Mouse (Mus musculus): Measurements from ENCODE around the gene Defb25.
"Not testable (repeated sequence)": the region's sequence is repeated elsewhere in the genome, so short reads cannot be mapped to it uniquely, and the experiment has no call there.

Defb25 gene

DNA sequence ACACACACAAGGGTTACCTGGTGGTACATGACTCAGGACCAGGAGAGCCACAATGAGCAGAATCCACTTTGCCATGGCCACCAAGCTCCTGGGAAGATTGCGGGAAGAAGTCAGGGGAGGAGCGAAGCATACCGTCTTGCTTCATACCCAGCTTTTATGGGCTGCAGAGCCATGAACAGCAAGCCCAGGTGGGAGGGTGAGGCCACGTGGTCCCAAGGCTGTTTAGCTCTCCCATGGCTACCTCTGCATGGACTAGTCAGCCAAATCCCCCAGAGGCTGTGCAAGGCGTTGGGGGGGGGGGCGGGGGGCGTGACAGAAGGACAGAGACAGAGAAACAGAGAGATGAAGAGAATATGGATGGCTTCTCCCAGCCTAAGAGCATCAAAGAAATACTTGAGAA, at the start of gene Defb25:
Gene Defb25 (minus strand): TSS at position 101 of the 400 bp plus-strand sequence.
- no peak for DNase-seq (ENCODE audit: low spot score in 2 of 2)

DNA sequence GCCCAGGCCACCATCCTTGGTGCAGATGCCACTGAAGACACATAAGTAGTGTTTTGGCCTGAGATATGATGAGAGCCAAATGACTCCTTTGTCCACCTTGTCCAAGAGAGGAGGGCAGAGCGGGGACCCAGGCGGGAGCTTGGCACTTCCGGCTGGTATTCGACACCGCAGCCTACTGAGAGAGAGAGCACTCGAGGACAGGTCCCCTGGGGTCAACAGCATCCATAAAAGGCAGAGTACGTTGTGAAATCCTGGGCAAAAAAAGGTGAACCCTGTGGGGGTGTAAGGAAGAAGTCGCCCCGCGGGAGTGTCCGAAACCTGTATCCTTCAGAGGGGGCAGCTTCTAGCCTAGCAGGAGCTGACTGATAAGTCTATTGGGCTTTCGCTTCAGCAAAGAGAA, 49.3 kb upstream of the Defb25 start:
- no peak for DNase-seq (ENCODE audit: low spot score in 2 of 2)

DNA sequence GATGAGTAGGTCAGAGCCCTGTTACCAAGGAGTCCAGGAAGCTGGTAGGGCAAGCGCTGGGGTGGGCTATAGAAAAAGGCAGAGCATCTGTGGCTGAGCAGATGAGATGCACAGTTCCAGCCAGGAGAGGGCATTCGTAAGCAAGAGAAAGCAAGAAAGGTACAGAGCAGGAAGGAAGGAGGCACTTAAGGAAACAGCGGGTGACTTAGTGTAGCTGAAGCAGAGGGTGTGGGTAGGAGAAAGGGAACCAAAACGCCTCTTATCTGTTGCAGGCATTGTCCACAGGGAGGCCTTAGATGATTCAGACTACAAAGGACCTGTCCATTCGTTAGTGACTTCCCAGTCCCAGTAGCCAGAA, 48.8 kb upstream of the Defb25 start:
- DNase-seq (ENCODE audit: low spot score in 2 of 2) = peak in 1 of 2 experiments; percentile 34

DNA sequence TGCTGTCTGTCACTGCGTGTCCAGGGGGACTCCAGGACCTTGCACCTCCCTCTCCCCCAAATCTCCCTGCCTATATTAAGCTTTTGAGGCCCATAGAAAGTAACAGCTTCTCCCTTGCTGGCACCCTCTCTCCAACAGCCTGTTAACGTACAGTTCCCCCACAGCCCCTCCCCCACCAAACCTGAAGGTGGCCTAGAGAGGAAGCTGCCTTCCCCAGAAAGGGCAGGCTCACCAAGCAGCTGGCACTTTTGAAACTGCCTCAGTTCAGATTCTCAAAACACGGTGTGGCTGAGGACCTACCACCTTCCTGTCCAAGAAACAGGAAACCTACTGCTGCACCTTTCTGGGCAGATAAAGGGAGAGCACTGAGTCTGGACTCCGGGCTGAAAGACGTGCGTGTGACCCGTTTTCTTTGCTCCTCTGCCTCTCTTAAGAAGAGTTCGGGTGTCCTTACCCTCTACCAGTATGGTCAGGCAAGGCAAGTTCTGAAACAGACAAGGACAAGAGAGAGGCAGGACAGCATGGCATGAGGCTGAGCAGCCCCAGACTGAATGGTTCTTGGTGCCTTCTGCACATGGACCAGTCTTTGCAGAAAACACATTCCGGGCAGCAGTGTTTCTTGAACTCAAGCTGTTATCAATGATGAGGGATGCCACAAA, 48.3 kb upstream of the Defb25 start:
- no peak for DNase-seq (ENCODE audit: low spot score in 2 of 2)

DNA sequence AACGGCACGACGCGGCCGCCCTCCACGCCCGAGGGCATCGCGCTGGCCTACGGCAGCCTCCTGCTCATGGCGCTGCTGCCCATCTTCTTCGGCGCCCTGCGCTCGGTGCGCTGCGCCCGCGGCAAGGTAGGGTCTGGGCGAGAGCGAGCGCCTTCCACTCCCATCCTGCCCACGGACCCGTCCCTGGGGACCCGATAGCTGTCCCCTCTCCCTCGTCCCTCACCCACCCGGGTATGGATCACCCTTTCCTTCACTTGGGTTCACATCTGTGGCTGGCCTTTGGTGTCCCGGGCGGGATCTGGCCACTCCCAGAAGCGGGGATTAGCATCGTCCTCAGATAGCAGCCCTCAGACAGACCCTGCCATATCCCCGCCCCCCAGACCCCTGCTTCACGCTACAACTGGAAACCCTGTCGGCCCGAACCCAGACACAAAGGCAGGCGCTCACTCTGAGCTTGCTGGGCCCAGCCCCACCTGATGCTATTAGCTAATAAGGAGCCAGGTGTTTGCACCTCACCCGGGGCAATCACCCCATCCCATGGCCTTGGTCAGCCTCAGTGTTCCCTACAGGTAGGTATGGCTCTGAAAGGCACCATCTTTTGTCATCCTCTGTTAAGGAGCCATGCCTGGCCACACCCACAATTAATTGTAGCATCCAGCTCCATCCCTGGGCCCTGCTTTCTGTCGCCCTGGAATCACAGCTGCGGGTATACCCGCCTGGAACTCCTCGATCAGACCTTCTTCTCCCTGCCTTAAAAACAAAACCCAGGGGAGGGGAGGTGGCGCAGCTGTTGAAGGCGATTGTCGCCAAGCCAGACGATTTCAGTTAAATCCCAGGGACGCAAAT, 47.0 kb upstream of the Defb25 start:
- no peak for DNase-seq (ENCODE audit: low spot score in 2 of 2)

DNA sequence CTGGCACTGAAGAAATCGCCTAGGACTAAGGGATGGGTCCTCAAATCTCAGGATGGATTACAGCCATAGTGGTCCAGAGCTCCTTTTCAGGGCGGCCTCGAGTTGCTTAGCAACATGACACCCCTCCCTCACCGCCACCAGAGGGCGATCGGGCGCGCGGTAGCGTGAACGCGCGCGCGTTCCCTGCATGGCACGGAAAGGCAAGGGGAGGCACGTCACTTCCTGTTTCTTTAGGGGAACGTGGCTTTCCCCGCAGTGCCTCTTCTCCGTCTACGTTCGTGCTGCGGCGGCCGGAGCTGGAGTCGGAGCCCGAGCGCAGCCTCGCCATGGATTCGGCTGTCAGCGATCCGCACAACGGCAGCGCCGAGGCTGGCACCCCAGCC, 46.4 kb upstream of the Defb25 start, which contains the start of gene H13:
Gene H13 (plus strand): TSS at position 206 of the 383 bp plus-strand sequence.
- DNase-seq (ENCODE audit: low spot score in 2 of 2) = peak; percentile 85 to 87

DNA sequence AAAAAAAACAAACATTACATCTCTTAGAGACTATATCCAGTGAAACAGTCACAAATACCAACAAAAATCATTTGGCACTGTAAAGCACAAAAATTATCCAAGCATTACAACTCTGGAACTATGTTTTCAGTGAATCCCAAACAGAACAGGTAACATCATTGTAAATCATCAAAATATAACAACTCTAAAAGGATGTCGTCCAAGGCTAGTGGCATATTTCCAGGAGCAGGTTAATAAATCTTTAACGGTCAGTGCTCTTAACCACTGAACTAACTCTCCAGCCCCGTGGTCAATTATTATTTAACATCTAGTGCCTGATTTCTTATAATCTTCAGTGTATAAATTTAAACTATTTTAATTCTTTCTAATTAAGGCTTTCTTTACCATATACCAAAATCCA, 43.3 kb upstream of the Defb25 start:
- DNase-seq (ENCODE audit: low spot score in 2 of 2) = not testable (repeated sequence)

DNA sequence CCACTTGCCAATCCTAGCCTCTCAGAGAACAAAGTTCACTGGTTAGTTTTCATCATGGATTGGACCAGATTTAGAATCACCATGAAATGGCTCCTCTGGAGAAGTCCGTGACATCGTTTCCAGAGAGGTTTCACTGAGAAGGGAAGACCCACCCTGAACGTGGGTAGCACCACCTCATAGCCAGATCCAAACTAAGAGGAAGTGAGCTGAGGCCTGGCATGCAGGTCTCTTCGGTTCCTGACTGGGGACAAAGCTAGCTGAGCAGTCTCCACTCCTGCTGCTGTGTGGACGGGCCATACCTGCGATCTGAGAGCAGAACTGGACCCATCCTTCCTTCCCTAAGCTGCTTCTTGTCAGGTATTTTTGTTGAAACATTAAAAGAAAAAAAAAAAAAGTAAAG, 38.3 kb upstream of the Defb25 start:
- no peak for DNase-seq (ENCODE audit: low spot score in 2 of 2)

DNA sequence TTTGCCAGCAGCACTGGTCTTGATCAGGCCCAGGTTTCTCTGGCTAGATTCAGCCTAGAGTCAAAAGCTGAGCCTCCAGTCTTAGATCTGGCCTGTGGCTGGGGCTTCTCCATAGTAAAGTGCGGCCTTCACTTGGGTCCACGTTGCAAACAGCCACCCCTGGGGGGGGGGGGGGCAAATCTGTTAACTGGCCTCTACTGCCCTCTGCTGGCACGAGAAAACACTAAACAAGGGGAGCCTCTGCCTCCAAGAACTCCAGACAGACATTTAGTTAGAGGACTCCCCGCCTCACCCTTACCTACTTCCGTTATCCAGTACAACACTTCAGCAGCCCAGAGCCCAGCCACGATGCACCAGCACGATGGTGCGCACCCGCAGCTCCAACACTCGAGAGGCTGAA, 34.5 kb upstream of the Defb25 start:
- DNase-seq (ENCODE audit: low spot score in 2 of 2) = no peak

DNA sequence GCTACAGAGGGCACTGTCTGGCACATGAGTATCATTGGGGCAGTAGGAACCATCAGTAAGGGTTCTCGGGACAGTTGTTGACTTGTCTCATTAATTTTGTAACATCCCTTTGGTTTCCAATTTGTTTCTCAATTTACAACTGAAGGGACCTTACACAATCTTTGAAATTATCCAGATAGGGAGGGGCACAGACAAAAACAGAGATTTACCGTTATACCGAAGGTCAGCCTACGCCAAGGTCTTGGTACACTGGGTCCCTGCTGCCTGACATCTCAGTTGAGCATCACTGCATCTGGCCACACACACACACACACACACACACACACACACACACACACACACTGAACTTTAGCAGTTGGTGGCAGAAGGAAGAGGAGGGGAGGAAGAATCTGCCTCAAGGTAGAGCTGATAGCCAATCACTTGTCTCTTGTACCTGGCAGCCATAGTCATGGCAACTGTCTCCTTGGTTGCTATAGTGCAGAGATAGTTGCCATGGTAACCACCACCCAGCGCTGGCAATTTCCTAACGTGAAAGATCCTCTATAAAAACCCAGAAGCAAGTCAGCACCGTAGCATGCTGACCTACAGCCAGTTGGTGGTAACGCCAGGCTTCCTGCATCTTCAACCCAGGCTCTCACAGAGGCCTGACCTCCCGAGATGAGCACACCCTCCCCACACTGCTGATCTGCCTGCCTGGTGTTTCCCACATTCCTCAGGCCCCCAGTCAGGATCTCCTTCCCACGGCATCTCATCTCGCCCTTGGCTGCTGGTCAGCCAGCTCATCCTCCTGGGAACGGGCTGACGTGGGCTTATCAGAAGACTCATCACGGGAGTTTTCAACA, 31.2 kb upstream of the Defb25 start:
- DNase-seq (ENCODE audit: low spot score in 2 of 2) = peak in 1 of 2 experiments; percentile 45

DNA sequence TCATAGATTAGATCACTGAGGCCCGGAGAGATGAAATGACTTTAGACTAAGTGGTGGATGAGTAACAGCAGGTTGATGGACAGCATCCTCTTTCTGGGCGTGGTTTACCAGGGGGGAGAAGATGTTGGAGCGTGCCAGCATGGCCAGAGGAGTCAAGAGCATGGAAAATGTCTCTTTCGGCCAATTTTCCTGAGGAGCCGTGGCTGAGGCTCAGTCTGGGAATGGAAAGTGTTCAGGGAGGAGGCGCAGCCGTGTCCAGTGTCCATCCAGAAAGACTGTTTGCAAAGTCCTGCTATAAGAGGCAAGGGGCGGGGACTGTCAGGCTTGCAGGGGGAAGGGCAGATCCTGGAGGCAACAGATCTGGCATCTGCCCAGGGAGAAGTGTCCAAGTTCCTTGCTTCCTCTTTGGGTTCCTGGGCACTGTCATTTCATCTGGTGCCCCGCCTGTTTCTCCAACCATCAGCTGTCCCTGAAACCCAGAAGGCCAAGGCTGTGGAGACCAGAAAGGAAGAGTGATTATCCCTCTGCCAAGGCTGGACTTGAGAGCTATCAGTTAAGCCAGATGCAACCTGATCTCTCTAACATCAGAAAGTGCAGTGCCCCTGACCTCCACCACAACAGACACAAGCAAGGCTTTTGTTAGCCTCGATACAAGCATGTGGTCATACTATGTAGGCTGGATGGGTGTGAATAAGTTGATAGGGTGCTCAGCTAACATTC, 30.2 kb upstream of the Defb25 start:
- DNase-seq (ENCODE audit: low spot score in 2 of 2) = peak; percentile 22 to 39

DNA sequence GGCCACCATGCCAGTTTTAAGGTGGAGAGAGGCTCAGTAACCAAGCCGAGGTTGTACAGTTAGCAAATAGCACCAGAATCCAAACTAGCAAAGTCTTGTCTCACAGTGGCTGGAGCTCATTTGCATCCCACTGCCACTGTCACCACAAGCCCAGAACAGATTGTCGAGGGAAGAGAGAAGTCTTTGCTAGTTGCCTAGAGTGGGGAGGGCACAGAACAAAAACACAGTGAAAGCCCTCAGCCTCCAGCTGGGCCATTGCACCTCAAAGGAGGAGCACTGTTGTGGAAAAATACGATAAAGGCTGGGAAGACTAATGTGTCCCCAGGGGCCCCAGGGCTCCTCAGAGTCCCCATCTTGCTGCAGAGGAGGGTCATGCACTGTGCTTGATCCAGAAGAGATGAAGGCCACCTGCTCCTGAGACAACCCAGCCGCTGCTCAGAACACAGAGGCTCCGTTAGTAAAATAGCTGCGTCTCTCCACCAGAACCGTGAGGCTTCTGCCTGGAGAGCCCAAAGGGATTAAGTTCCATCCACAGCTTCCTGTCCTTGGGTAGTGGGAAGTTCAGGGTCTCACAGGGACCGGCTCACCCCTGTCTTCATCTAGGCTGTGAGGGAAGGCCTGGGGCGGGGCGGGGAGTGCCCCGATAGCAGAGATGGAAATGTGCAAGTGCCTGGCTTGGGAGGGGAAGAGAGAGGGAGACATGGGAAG, 16.7 kb upstream of the Defb25 start:
- peak in 1 of 2 experiments; percentile 28 for DNase-seq (ENCODE audit: low spot score in 2 of 2)

DNA sequence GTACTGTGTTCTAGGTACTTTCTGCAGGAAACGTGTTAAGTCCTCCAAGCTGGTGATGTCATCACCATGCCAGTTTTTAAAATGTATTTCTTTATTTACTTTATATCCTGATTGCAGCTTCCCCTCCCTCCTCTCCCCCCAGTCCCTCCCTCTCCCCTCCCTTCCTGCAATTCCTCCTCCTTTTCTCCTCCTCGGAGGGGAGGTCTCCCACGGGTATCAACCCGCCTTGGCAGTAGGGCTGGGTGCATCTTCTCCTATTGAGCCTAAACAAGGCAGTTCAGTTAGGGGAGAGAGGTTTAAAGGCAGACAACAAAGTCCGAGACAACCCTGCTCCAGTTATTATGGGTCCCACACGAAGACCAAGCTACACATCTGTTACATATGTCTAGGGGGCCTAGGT, 16.0 kb upstream of the Defb25 start:
- no peak for DNase-seq (ENCODE audit: low spot score in 2 of 2)

DNA sequence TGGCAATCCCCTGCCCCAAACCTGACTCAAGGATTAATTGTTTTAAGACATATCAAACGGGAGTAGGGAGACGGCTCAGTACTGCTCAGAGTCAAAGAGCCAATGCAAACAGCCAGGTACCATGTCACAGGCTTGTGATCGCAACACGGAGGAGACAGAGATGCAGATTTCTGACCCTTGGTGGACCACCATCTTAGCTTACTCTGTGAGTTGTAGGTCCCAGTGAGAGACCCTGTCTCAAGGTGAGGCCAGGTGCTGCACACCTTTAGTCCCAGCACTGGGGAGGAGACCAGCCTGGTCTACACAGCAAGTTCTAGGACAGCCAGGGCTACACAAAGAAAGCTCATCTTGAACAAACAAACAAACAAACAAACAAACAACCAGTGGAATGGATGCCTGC, 14.5 kb upstream of the Defb25 start:
- DNase-seq (ENCODE audit: low spot score in 2 of 2) = no peak

DNA sequence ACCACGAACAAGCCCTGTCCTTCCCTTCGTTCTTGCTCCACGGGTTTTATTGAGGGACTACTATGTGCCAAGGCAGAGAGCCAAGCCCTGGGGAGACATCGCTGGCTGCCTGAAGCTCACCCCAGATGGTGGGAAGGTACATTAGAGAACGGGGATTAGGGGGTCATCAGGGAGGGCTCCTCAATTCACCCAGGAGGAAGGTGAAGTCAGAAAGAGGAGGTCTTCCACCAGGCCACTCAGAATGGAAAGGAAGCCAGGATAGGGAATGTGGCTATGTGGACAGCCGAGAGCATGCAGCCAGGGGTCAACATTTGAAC, 14.1 kb upstream of the Defb25 start:
- no peak for DNase-seq (ENCODE audit: low spot score in 2 of 2)

DNA sequence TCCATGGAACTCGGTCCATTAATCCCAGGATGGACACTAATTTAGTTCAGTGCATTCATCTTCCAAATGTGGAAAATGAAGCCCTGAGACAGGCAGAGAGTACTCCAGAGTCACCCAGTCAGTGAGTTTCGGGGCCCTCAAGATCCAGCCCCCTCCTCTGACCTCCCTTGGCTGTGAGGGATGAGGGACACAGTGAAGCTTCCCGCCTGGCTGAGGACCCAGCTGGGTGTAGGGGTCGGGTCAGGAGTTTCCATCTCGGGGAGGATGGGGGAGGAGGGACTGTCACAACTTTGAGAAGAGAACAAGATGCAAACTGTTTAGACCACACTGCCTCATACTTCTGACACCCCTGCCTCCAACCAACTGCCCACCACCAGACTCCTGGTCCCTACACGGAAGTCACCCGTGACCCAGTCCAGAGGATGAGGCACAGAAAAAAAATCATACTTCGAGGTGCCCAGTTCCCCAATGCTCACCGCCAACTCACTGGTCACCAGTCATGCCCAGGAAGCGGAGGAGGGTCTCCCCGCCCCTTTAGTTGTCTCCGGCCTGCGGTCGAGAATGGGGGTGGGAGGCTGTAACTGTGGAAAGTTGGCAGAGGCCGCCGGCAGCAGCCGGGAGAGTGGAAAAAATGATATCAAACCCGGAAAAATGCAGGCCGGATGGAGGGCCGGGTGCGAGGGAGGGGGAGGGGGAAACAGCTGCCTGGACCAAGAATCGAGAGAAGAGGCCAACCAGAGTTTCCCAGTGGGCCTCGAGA, 13.6 kb upstream of the Defb25 start:
- peak; percentile 30 to 63 for DNase-seq (ENCODE audit: low spot score in 2 of 2)

DNA sequence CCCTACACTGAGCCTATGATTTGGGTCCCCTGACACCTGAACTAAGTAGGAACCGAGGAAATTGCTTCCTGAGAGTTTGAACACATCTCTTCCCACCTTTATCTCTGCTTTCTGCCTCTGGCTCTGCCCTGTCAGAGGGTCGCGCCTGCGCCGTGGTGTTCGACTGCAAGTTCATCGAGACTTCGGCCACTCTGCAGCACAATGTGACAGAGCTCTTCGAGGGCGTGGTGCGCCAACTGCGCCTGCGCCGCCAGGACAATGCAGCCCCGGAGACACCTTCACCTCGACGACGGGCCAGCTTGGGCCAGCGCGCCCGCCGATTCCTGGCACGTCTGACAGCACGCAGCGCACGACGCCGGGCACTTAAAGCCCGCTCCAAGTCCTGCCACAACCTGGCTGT, 11.5 kb upstream of the Defb25 start:
- no peak for DNase-seq (ENCODE audit: low spot score in 2 of 2)

DNA sequence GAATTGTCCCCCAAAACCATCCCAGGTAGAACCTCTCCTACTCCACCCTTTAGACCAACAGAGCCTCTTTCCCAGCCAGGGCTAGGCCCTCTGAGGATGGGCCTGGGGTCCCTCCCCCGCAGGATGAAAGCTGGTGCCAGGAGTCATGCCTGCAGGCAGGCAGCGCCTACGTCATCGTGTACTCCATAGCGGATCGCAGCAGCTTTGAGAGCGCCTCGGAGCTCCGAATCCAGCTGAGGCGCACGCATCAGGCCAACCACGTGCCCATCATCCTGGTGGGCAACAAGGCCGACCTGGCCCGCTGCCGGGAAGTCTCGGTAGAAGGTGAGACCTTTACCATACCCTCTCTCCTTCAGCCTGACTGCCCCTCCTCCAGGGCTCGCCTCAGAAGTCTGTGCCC, 10.5 kb upstream of the Defb25 start:
- DNase-seq (ENCODE audit: low spot score in 2 of 2) = no peak

DNA sequence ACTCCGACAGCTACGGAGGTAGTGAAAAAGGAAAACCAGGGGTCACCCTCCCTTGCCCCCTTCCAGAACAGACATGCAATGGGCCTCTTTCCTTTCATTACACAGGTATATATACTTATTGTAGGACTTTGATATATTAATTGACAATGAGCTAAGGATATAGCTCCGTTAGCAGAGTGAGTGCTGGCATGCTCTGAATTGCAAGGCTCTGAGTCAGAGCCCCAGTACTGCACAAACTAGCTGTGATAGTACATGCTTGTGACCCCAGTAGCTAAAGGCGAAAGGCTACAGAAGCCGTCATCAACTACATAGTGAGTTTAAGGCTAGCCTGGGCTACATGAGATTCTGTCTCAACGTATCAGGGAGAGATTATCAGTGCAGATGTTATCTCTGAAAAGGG, 7.1 kb upstream of the Defb25 start:
- no peak for DNase-seq (ENCODE audit: low spot score in 2 of 2)

DNA sequence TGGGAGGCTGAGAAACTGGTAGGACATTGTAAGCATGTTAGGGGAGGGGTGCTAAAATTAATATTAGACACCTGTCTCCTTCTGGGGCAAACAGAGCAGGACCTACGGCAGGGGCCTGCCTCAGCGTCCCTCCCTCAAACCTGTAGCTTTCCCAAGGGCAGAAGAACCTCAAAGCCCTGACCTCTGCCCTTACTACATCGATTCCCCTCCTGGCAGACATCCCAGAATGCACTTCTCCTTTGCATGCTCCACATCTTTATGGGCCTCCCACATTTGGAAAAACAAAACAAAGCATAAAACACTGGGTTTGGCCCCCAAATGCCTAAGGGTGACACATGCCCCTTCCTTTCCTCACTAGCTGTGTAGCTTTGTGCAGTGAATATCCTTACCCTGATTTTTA, 6.4 kb upstream of the Defb25 start:
- no peak for DNase-seq (ENCODE audit: low spot score in 2 of 2)

DNA sequence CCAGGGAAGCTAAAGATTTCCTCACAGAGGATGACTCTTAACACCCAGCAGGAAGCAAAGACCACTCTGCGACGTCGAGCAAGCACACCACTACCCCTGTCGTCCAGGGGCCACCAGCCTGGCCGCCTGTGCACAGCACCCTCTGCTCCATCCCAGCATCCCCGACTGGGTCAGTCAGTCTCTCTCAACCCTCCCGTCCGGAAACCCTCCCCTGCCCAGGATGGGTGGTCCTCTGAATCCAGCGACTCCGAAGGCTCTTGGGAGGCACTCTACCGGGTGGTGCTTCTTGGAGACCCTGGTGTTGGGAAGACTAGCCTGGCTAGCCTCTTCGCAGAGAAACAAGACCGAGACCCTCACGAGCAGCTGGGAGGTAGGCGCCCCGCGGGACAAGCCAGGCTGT, 5.2 kb upstream of the Defb25 start:
- no peak for DNase-seq (ENCODE audit: low spot score in 2 of 2)
